Mouse (Mus musculus) liver, embryonic 11.5 days (tissue): ENCODE results near the gene Sycp2. TPM values are rescaled to one million over a fixed set of nuclear protein-coding genes. Genes with fewer than 3 reads are reported as not detected.
"Not testable (repeated sequence)": the region's sequence is repeated elsewhere in the genome, so short reads cannot be mapped to it uniquely, and the experiment has no call there.

ENCODE experiments used
- ATAC-seq: fragments of 200-750 bp; cut with Nextera tagmentation; replicated peaks from 2 replicates; pipeline ENCODE4 v1.8.0; 2017; ENCODE audit warnings: moderate number of reproducible peaks, mild to moderate bottlenecking, moderate TSS enrichment, moderate library complexity; ENCODE audit not compliant: low FRiP score
- DNase-seq: peaks from one replicate; pipeline ENCODE4 v3.0.0-alpha.2; 2017; ENCODE audit warnings: low spot score
- H3K27ac ChIP-seq: fragments of 300-500 bp; sonication (generic); 2 replicates; pipeline ENCODE4 v1.5.1; 2014; ENCODE audit warnings: mild to moderate bottlenecking, low read depth, low read length, control low read depth
- H3K27me3 ChIP-seq: fragments of 300-500 bp; sonication (generic); replicated peaks from 2 replicates; pipeline ENCODE4 v1.6.1; 2014; ENCODE audit warnings: low read length, mixed read lengths; ENCODE audit not compliant: control insufficient read depth, insufficient read depth
- H3K36me3 ChIP-seq: fragments of 300-500 bp; sonication (generic); 2 replicates; pipeline ENCODE4 v1.6.1; 2014; ENCODE audit warnings: mild to moderate bottlenecking, low read length, moderate library complexity, mixed read lengths; ENCODE audit not compliant: control insufficient read depth, insufficient read depth
- H3K4me1 ChIP-seq: fragments of 300-500 bp; sonication (generic); replicated peaks from 2 replicates; pipeline ENCODE4 v1.6.1; 2014; ENCODE audit warnings: low read length, mixed read lengths; ENCODE audit not compliant: control insufficient read depth, insufficient read depth
- H3K4me2 ChIP-seq: fragments of 300-500 bp; sonication (generic); 2 replicates; pipeline ENCODE4 v1.6.1; 2014; ENCODE audit warnings: mild to moderate bottlenecking, control low read depth, moderate library complexity
- H3K4me3 ChIP-seq: fragments of 300-500 bp; sonication (generic); 2 replicates; pipeline ENCODE4 v1.5.1; 2014; ENCODE audit warnings: low read depth, low read length, control low read depth
- H3K9ac ChIP-seq: fragments of 300-500 bp; sonication (generic); 2 replicates; pipeline ENCODE4 v1.6.1; 2014; ENCODE audit warnings: low read depth, low read length, control low read depth
- H3K9me3 ChIP-seq: fragments of 300-500 bp; sonication (generic); 2 replicates; pipeline ENCODE4 v1.6.1; 2016; ENCODE audit warnings: low read length, inconsistent platforms, mixed read lengths; ENCODE audit not compliant: control insufficient read depth
- WGBS: fragments of 180-500 bp; shearing (Covaris S2); extraction: QIAGEN DNeasy Blood & Tissue Kit; methylation state at CpG from one replicate; pipeline ENCODE4 v1.1.7; 2014; 5-methylcytosine and 5-hydroxymethylcytosine counted together
- polyA plus RNA-seq: library from polyadenylated mRNA; unstranded; fragments of >200 nt; fragmentation: Nextera tagmentation; extraction: Ambion mirVana; gene quantifications from 2 replicates; pipeline ENCODE4 v1.2.1, GENCODE M21; 2014

Sycp2 gene
- polyA plus RNA-seq, 1 experiment from 2014 or later: not detected

DNA sequence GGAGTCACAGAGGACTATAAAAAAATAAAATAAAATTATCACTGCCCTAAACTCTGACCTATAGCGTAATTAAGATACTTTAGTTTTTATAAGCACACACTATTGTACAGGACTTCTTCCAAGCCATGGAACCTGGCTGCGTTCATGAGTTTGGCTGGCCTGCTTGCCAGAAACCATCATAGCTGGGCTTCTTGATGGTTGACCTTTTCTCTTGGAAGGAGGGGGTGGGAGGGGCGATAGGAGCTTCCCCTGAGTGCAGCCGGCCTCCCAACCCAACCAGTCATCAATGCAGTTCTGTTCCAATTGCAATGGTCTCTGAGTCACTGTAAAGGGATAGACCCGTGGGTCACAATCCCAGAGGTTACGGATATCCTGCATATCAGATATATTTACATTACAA is 2.8 kb upstream of the Sycp2 start:
- H3K36me3 ChIP-seq: no peaks in the 10 kb centered on the region
- no peak for ATAC-seq
- no peak overlapping the region for H3K27ac ChIP-seq
- no peak for DNase-seq
- H3K4me3 ChIP-seq: no peak overlapping the region
- no peaks in the 10 kb centered on the region for H3K9me3 ChIP-seq
- no peak overlapping the region for H3K9ac ChIP-seq
- H3K4me1 ChIP-seq: no peaks in the 10 kb centered on the region; the same call in none of the 2 replicates
- 74% methylated on average over 6 of the region's 6 CpGs for WGBS
- peaks cover 20% of the 10 kb centered on the region for H3K27me3 ChIP-seq
- H3K4me2 ChIP-seq: no peak overlapping the region

- DNase-seq: no peak
- Histone ChIP-seq H3K27ac (no peak overlapping the region), H3K4me2 (no peak overlapping the region), H3K9ac (no peak overlapping the region), H3K4me3 (no peak overlapping the region), H3K4me1 (no peaks in the 10 kb centered on the region; the same call in 1 of the 2 replicates), H3K9me3 (no peaks in the 10 kb centered on the region), H3K27me3 (peaks cover 13% of the 10 kb centered on the region), H3K36me3 (no peaks in the 10 kb centered on the region)
- no peak for ATAC-seq
- WGBS: 26% methylated on average over 1 of the region's 1 CpGs
These were observed 1.5 kb upstream of the Sycp2 start for GRCm38 (mm10) chr2:178409024-178409423.

DNA sequence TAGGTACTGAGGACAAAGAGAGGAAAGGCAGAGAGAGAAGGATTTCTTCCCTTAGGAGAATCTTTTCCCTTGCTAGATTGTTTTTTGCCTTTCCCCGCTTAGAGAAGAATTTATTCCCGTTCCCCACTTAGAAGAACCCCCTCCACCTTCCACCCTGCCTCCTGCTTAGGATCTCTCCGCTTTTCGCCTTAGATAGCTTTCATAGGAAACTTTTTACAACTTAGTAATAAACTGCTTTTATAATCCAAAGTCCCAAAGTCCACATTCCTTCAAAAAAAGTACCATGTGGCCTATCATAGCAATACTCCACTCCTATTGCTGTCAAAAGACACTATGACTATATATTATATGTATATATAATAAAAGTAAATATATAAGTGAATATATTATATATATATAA is 64.9 kb downstream of the Sycp2 start:
- Histone ChIP-seq H3K9me3 (no peaks in the 10 kb centered on the region), H3K4me1 (no peaks in the 10 kb centered on the region), H3K4me2 (no peak overlapping the region), H3K4me3 (no peak overlapping the region), H3K27me3 (no peaks in the 10 kb centered on the region), H3K9ac (no peak overlapping the region), H3K27ac (no peak overlapping the region), H3K36me3 (no peaks in the 10 kb centered on the region)
- 73% methylated on average over 4 of the region's 4 CpGs for WGBS
- DNase-seq (no peak), ATAC-seq (no peak)

DNA sequence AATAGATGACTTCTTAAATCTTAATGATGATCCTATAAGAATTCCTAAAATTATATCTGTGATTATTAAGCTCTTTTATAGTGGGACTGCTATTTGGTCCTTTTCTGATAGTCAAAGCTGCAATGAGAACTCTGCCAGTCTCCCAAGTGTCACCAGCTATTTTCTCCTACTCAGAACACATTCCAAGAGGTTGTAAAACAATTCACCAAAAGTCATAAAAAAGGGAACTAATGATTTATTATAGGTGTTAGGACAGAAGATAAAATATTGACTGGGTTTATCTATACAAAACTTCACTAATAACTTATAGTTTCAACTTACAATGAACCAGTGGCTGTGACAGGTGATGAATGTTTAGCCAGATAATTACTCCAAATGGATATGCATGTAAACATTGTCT is 65.4 kb downstream of the Sycp2 start:
- not testable (repeated sequence) for H3K9me3 ChIP-seq, H3K27ac ChIP-seq, H3K36me3 ChIP-seq, H3K4me2 ChIP-seq, DNase-seq, H3K27me3 ChIP-seq, ATAC-seq, H3K4me1 ChIP-seq, H3K9ac ChIP-seq, H3K4me3 ChIP-seq

- Histone ChIP-seq H3K4me3 (no peak overlapping the region), H3K4me2 (no peak overlapping the region), H3K4me1 (no peaks in the 10 kb centered on the region), H3K9me3 (no peaks in the 10 kb centered on the region), H3K27ac (no peak overlapping the region), H3K9ac (no peak overlapping the region), H3K27me3 (no peaks in the 10 kb centered on the region), H3K36me3 (no peaks in the 10 kb centered on the region)
- ATAC-seq: no peak
- WGBS: 0% methylated on average over 2 of the region's 2 CpGs
- DNase-seq: no peak
These were observed 68.4 kb downstream of the Sycp2 start for GRCm38 (mm10) chr2:178339044-178339443.

- no peaks in the 10 kb centered on the region for H3K4me1 ChIP-seq
- no peak overlapping the region for H3K4me2 ChIP-seq
- H3K27ac ChIP-seq: no peak overlapping the region
- no peak overlapping the region for H3K4me3 ChIP-seq
- 27% methylated on average over 1 of the region's 1 CpGs for WGBS
- no peaks in the 10 kb centered on the region for H3K9me3 ChIP-seq
- DNase-seq (no peak), ATAC-seq (no peak)
- H3K36me3 ChIP-seq: no peaks in the 10 kb centered on the region
- no peak overlapping the region for H3K9ac ChIP-seq
- H3K27me3 ChIP-seq: no peaks in the 10 kb centered on the region
These were observed 69.6 kb downstream of the Sycp2 start for GRCm38 (mm10) chr2:178337878-178338277.

DNA sequence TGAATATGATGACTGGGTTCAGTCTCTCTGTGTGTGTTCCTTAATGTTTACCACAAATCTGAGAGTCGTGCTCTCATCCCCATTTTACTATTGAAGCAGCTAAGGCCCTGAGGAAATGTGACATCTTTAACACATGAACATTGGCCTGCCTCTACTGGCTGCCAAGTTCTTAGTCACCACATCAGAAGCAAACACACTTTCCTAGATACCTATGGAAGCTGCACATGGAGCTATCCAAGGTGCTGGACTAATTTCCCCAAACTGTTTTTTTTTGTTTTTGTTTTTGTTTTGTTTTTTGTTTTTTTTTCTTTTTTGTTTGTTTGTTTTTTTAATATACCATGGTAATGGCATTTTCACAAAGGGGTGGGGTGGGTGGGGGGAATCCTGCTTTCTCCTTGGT is 77.5 kb downstream of the Sycp2 start:
- Histone ChIP-seq H3K9ac (no peak overlapping the region), H3K9me3 (no peaks in the 10 kb centered on the region), H3K27me3 (no peaks in the 10 kb centered on the region), H3K27ac (no peak overlapping the region), H3K36me3 (no peaks in the 10 kb centered on the region), H3K4me2 (no peak overlapping the region), H3K4me3 (no peak overlapping the region), H3K4me1 (no peaks in the 10 kb centered on the region)
- ATAC-seq: no peak
- DNase-seq: no peak
- 64% methylated on average over 1 of the region's 1 CpGs for WGBS

- H3K27ac ChIP-seq: no peak overlapping the region
- H3K4me2 ChIP-seq: no peak overlapping the region
- no peak overlapping the region for H3K9ac ChIP-seq
- 73% methylated on average over 5 of the region's 5 CpGs for WGBS
- H3K27me3 ChIP-seq: no peaks in the 10 kb centered on the region
- DNase-seq: no peak
- H3K9me3 ChIP-seq: no peaks in the 10 kb centered on the region
- H3K4me3 ChIP-seq: no peak overlapping the region
- H3K36me3 ChIP-seq: no peaks in the 10 kb centered on the region
- ATAC-seq: no peak
- H3K4me1 ChIP-seq: no peaks in the 10 kb centered on the region
These were observed 77.9 kb downstream of the Sycp2 start for GRCm38 (mm10) chr2:178329551-178329950.

DNA sequence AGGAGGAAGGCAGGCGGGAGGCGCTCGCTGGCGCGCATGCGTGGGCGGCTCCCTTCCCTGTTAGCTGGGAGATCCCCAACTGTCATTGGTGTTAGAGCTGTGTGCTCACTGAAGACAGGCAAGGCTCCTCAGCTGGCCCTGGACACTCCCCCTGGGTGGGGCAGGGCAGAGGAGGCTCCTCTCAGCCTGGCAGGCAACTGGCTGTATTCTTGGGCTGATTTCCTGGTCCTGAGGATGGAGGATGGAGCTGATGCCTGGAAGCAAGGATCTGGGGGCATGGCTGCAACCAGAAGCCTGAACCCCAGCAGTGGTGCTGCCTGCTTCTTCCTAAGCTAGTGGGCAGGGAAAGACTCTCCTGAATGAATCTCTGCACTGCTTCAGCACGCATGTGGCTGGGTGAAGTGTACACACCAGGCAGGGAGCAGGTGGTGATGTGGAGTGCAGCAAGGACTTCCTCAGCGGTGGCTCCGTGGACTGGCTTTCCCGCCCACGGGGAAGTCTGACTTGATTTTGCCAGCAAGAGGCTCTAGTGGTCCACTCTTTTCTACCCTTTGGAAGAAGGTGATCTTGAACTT is 79.9 kb downstream of the Sycp2 start:
- H3K9ac ChIP-seq: no peak overlapping the region
- H3K4me2 ChIP-seq: no peak overlapping the region
- no peak overlapping the region for H3K27ac ChIP-seq
- H3K4me1 ChIP-seq: no peaks in the 10 kb centered on the region
- no peaks in the 10 kb centered on the region for H3K36me3 ChIP-seq
- ATAC-seq: peak; percentile 73
- no peaks in the 10 kb centered on the region for H3K9me3 ChIP-seq
- 13% methylated on average over 12 of the region's 12 CpGs for WGBS
- DNase-seq: peak; percentile 50
- H3K27me3 ChIP-seq: no peaks in the 10 kb centered on the region
- H3K4me3 ChIP-seq: no peak overlapping the region
